ENCODE assay signal across 8 mouse cellular contexts in genomic region chr1:61373661-61374491, GRCm38 (mm10).
A peak's percentile ranks its signal among the peaks of the same experiment; 100 is the strongest.
DNase-seq lines count a peak whose midpoint lies in the region; ATAC-seq and TF ChIP-seq lines count a peak whose summit lies in the region.

No protein-coding gene starts in this region.

- H3K4me3 ChIP-seq in lung, adult 2 months (replicated peaks; ENCODE audit: extremely low read depth, low read depth, low read length) = no peak overlapping the region
- no peak overlapping the region for H3K4me3 ChIP-seq in liver, adult 2 months (ENCODE audit: insufficient read depth, low read depth, low read length)
- no peak overlapping the region for H3K4me3 ChIP-seq in stomach, embryonic 15.5 days (replicated peaks)
- no peak overlapping the region for H3K4me3 ChIP-seq in midbrain, embryonic 16.5 days (ENCODE audit: low read depth, low read length)

- peaks cover 8% of the 10 kb centered on the region for H3K4me1 ChIP-seq in lung, adult 2 months (ENCODE audit: control insufficient read depth, insufficient read depth, low read length)
- H3K4me1 ChIP-seq in liver, adult 2 months (ENCODE audit: control insufficient read depth, insufficient read depth, low read length) = peaks cover 5% of the 10 kb centered on the region
- H3K4me1 ChIP-seq in stomach, embryonic 15.5 days = peaks cover 15% of the 10 kb centered on the region
- peaks cover 10% of the 10 kb centered on the region; the same call in 1 of the 2 replicates for H3K4me1 ChIP-seq in midbrain, embryonic 16.5 days (ENCODE audit: control insufficient read depth, insufficient read depth, low read length)

- H3K36me3 ChIP-seq in liver, adult 2 months (ENCODE audit: control insufficient read depth, insufficient read depth, low read length) = no peaks in the 10 kb centered on the region
- no peaks in the 10 kb centered on the region for H3K36me3 ChIP-seq in stomach, embryonic 15.5 days
- H3K36me3 ChIP-seq in midbrain, embryonic 16.5 days (ENCODE audit: control insufficient read depth, insufficient read depth, low read length) = no peaks in the 10 kb centered on the region

- no peak overlapping the region for H3K27ac ChIP-seq in liver, adult 2 months (replicated peaks; ENCODE audit: insufficient read depth, low read depth, low read length)
- peak overlapping the region; percentile 50; the same call in 1 of the 2 replicates for H3K27ac ChIP-seq in stomach, embryonic 15.5 days
- H3K27ac ChIP-seq in midbrain, embryonic 16.5 days (ENCODE audit: low read length) = no peak overlapping the region

- no peak for TF ChIP-seq POLR2A in lung, adult 2 months (IDR thresholded peaks at IDR 0.05; ENCODE audit: borderline replicate concordance, extremely low read depth, low read depth, low read length)
- no peak for TF ChIP-seq POLR2A in liver, adult 2 months (IDR thresholded peaks at IDR 0.05; ENCODE audit: extremely low read depth, insufficient read depth, low read length)

- H3K9ac ChIP-seq in liver, adult 2 months (ENCODE audit: low read depth, low read length) = no peak overlapping the region
- H3K9ac ChIP-seq in stomach, embryonic 15.5 days = no peak overlapping the region
- H3K9ac ChIP-seq in midbrain, embryonic 16.5 days (ENCODE audit: low read depth, low read length) = no peak overlapping the region

- ATAC-seq in stomach, embryonic 15.5 days (ENCODE audit: insufficient read depth, low FRiP score, low read depth) = no peak
- no peak for ATAC-seq in midbrain, embryonic 16.5 days

- intact Hi-C loops in heart, postnatal 14 days (cut with DNase I) = loop anchor here (1.0 to 5.0 kb wide), 2 partner anchors 57 to 77 kb away; no protein-coding TSS in a partner anchor

- H3K27me3 ChIP-seq in liver, adult 2 months (ENCODE audit: control insufficient read depth, insufficient read depth, low read length) = no peaks in the 10 kb centered on the region
- H3K27me3 ChIP-seq in stomach, embryonic 15.5 days (replicated peaks) = no peaks in the 10 kb centered on the region
- no peaks in the 10 kb centered on the region for H3K27me3 ChIP-seq in midbrain, embryonic 16.5 days (ENCODE audit: control insufficient read depth, insufficient read depth, low read depth, low read length)

- 27% methylated on average over 17 of the region's 17 CpGs for WGBS in lung, adult 2 months
- WGBS in liver, adult 2 months = 61% methylated on average over 17 of the region's 17 CpGs
- WGBS in stomach, embryonic 15.5 days = 49% methylated on average over 17 of the region's 17 CpGs
- 81% methylated on average over 17 of the region's 17 CpGs for WGBS in midbrain, embryonic 16.5 days

- no peaks in the 10 kb centered on the region for H3K79me2 ChIP-seq in liver, adult 2 months (ENCODE audit: control insufficient read depth, insufficient read depth, low read length)

- no peak overlapping the region for H3K4me2 ChIP-seq in stomach, embryonic 15.5 days
- no peak overlapping the region for H3K4me2 ChIP-seq in midbrain, embryonic 16.5 days (ENCODE audit: low read length)

- no peak for TF ChIP-seq CTCF in lung, adult 2 months (IDR thresholded peaks at IDR 0.05; ENCODE audit: insufficient read depth, low read length)
- TF ChIP-seq CTCF in liver, adult 2 months (IDR thresholded peaks at IDR 0.05; ENCODE audit: low read depth, low read length) = no peak

- DNase-seq in lung, adult 18-20 months = peak; percentile 7 to 21
- no peak for DNase-seq in lung, adult 2 months
- peak; percentile 37 to 40 for DNase-seq in heart, postnatal 14 days
- DNase-seq in liver, adult 2 months (ENCODE audit: extremely low read depth, low read depth, low spot score) = peak; percentile 25
- DNase-seq in spleen, adult 18-20 months = no peak
- no peak for DNase-seq in right cerebral cortex, postnatal 14 days

- no peaks in the 10 kb centered on the region for H3K9me3 ChIP-seq in stomach, embryonic 15.5 days
- no peaks in the 10 kb centered on the region for H3K9me3 ChIP-seq in midbrain, embryonic 16.5 days (replicated peaks; ENCODE audit: control insufficient read depth, low read length, poor library complexity, severe bottlenecking)

Comparison
In these comparisons a context has a peak if more than half of its experiments do, and no peak if none do; other contexts are left out.
1. DNase-seq: peak in lung, adult 18-20 months (2 of 2), heart, postnatal 14 days (2 of 2) and liver, adult 2 months (single experiment); none in lung, adult 2 months (single experiment), spleen, adult 18-20 months (0 of 2) and right cerebral cortex, postnatal 14 days (single experiment).